Mouse (Mus musculus): ENCODE data around the gene Cnksr3. TPM values are rescaled to one million over a fixed set of nuclear protein-coding genes. Genes with fewer than 3 reads are reported as not detected.

Gene Cnksr3
- polyA plus RNA-seq, 1 experiment from 2014 or later = 11.4 TPM

GRCm38 (mm10) chr10:7170434-7170833 is 41.6 kb downstream of the Cnksr3 start:
- Histone ChIP-seq H3K27ac (ENCODE audit: low read depth) (no peak overlapping the region), H3K9me3 (ENCODE audit: low read depth, low read length) (no peaks in the 10 kb centered on the region), H3K4me1 (ENCODE audit: insufficient read depth) (no peaks in the 10 kb centered on the region), H3K27me3 (ENCODE audit: insufficient read depth, low read length) (no peaks in the 10 kb centered on the region), H3K4me2 (no peak overlapping the region), H3K9ac (no peak overlapping the region), H3K4me3 (ENCODE audit: low read depth, low read length) (no peak overlapping the region), H3K36me3 (ENCODE audit: insufficient read depth) (no peaks in the 10 kb centered on the region)
- WGBS = 94% methylated on average over 3 of the region's 3 CpGs
- ATAC-seq (ENCODE audit: insufficient read depth) (no peak), DNase-seq (no peak)
- TF ChIP-seq CTCF (IDR thresholded peaks at IDR 0.05; ENCODE audit: low read depth) = no peak

- Histone ChIP-seq H3K4me2 (no peak overlapping the region), H3K9me3 (ENCODE audit: low read depth, low read length) (no peaks in the 10 kb centered on the region), H3K4me1 (ENCODE audit: insufficient read depth) (peaks cover 10% of the 10 kb centered on the region), H3K9ac (no peak overlapping the region), H3K4me3 (ENCODE audit: low read depth, low read length) (no peak overlapping the region), H3K36me3 (ENCODE audit: insufficient read depth) (no peaks in the 10 kb centered on the region), H3K27ac (ENCODE audit: low read depth) (no peak overlapping the region), H3K27me3 (ENCODE audit: insufficient read depth, low read length) (no peaks in the 10 kb centered on the region)
- no peak for ATAC-seq (ENCODE audit: insufficient read depth)
- TF ChIP-seq CTCF (IDR thresholded peaks at IDR 0.05; ENCODE audit: low read depth) = no peak
- no peak for DNase-seq
- 73% methylated on average over 12 of the region's 12 CpGs for WGBS
These were observed 49.0 kb downstream of the Cnksr3 start for GRCm38 (mm10) chr10:7163031-7163430.

- 8% methylated on average over 7 of the region's 7 CpGs for WGBS
- ATAC-seq (ENCODE audit: insufficient read depth) (peak; percentile 85), DNase-seq (peak; percentile 87)
- peak overlapping the region; percentile 55 for H3K4me2 ChIP-seq
- TF ChIP-seq CTCF (IDR thresholded peaks at IDR 0.05; ENCODE audit: low read depth) = no peak; the same call in 1 of the 2 replicates
- H3K9ac ChIP-seq = no peak overlapping the region
- H3K4me1 ChIP-seq (ENCODE audit: insufficient read depth) = peaks cover 13% of the 10 kb centered on the region
- no peaks in the 10 kb centered on the region for H3K27me3 ChIP-seq (ENCODE audit: insufficient read depth, low read length)
- H3K4me3 ChIP-seq (ENCODE audit: low read depth, low read length) = no peak overlapping the region
- H3K36me3 ChIP-seq (ENCODE audit: insufficient read depth) = no peaks in the 10 kb centered on the region
- peak overlapping the region; percentile 93 for H3K27ac ChIP-seq (ENCODE audit: low read depth)
- no peaks in the 10 kb centered on the region for H3K9me3 ChIP-seq (ENCODE audit: low read depth, low read length)
These were observed 53.0 kb downstream of the Cnksr3 start for GRCm38 (mm10) chr10:7159061-7159511.

GRCm38 (mm10) chr10:7158285-7159060 is 53.6 kb downstream of the Cnksr3 start:
- H3K4me2 ChIP-seq = peak overlapping the region; percentile 55
- DNase-seq = peak; percentile 94
- H3K4me1 ChIP-seq (ENCODE audit: insufficient read depth) = peaks cover 13% of the 10 kb centered on the region
- no peak overlapping the region for H3K4me3 ChIP-seq (ENCODE audit: low read depth, low read length)
- TF ChIP-seq CTCF (IDR thresholded peaks at IDR 0.05; ENCODE audit: low read depth) = no peak; the same call in 1 of the 2 replicates
- no peak overlapping the region for H3K9ac ChIP-seq
- no peaks in the 10 kb centered on the region for H3K9me3 ChIP-seq (ENCODE audit: low read depth, low read length)
- peak overlapping the region; percentile 93 for H3K27ac ChIP-seq (ENCODE audit: low read depth)
- H3K36me3 ChIP-seq (ENCODE audit: insufficient read depth) = no peaks in the 10 kb centered on the region
- peak; percentile 94 for ATAC-seq (ENCODE audit: insufficient read depth)
- no peaks in the 10 kb centered on the region for H3K27me3 ChIP-seq (ENCODE audit: insufficient read depth, low read length)
- WGBS = 13% methylated on average over 15 of the region's 15 CpGs

GRCm38 (mm10) chr10:7154877-7155276 is 57.2 kb downstream of the Cnksr3 start:
- TF ChIP-seq CTCF (IDR thresholded peaks at IDR 0.05; ENCODE audit: low read depth) = no peak
- Histone ChIP-seq H3K9ac (no peak overlapping the region), H3K27me3 (ENCODE audit: insufficient read depth, low read length) (no peaks in the 10 kb centered on the region), H3K4me1 (ENCODE audit: insufficient read depth) (peaks cover 13% of the 10 kb centered on the region), H3K4me3 (ENCODE audit: low read depth, low read length) (no peak overlapping the region), H3K4me2 (no peak overlapping the region), H3K27ac (ENCODE audit: low read depth) (no peak overlapping the region), H3K36me3 (ENCODE audit: insufficient read depth) (peaks cover 5% of the 10 kb centered on the region; the same call in 1 of the 2 replicates), H3K9me3 (ENCODE audit: low read depth, low read length) (no peaks in the 10 kb centered on the region)
- no peak for DNase-seq
- 89% methylated on average over 5 of the region's 5 CpGs for whole genome bisulfite sequencing
- ATAC-seq (ENCODE audit: insufficient read depth) = no peak

GRCm38 (mm10) chr10:7152926-7153325 is 59.1 kb downstream of the Cnksr3 start:
- no peaks in the 10 kb centered on the region for H3K27me3 ChIP-seq (ENCODE audit: insufficient read depth, low read length)
- no peak for TF ChIP-seq CTCF (IDR thresholded peaks at IDR 0.05; ENCODE audit: low read depth)
- DNase-seq = no peak
- no peak overlapping the region for H3K27ac ChIP-seq (ENCODE audit: low read depth)
- H3K4me3 ChIP-seq (ENCODE audit: low read depth, low read length) = no peak overlapping the region
- peaks cover 5% of the 10 kb centered on the region; the same call in 1 of the 2 replicates for H3K36me3 ChIP-seq (ENCODE audit: insufficient read depth)
- no peaks in the 10 kb centered on the region for H3K9me3 ChIP-seq (ENCODE audit: low read depth, low read length)
- H3K9ac ChIP-seq = no peak overlapping the region
- WGBS = 79% methylated on average over 4 of the region's 4 CpGs
- no peak overlapping the region for H3K4me2 ChIP-seq
- 0 out of 2 replicates have a peak, but pooled peaks cover 3% of the 10 kb centered on the region for H3K4me1 ChIP-seq (ENCODE audit: insufficient read depth)
- no peak for ATAC-seq (ENCODE audit: insufficient read depth)
